Mouse (Mus musculus): ENCODE measurements around the gene Tmem104.

DNA sequence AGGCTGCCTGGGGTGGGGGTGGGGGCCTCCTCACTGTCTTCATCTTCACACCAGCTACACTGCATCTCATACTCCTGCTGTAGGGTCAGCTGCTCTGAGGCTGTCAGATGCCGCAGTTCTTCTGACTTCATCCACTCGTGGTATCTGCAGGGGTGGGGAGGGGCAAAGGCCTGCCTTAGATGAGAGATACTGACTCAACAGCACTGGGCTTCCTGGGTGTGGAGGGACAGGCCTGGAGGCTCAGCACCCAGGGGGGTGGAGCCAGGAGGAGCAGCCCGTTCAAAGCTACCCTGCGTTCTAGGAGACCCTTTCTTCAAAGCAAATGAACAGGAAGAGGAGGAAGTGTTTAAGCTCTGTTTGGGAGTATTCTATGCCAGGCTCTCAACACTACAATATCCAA lies 2.3 kb upstream of the Tmem104 start:
- 0 out of 2 replicates have a peak, but pooled peaks have one; percentile 14 for TF ChIP-seq POLR2A (IDR thresholded peaks at IDR 0.05; ENCODE audit: low read depth, low read length)
- TF ChIP-seq CTCF (IDR thresholded peaks at IDR 0.05; ENCODE audit: extremely low read depth, insufficient read length, insufficient replicate concordance, low read depth, low read length), result no peak
